Comparison of ENCODE assay signal across 24 mouse cellular contexts in the genomic region with DNA sequence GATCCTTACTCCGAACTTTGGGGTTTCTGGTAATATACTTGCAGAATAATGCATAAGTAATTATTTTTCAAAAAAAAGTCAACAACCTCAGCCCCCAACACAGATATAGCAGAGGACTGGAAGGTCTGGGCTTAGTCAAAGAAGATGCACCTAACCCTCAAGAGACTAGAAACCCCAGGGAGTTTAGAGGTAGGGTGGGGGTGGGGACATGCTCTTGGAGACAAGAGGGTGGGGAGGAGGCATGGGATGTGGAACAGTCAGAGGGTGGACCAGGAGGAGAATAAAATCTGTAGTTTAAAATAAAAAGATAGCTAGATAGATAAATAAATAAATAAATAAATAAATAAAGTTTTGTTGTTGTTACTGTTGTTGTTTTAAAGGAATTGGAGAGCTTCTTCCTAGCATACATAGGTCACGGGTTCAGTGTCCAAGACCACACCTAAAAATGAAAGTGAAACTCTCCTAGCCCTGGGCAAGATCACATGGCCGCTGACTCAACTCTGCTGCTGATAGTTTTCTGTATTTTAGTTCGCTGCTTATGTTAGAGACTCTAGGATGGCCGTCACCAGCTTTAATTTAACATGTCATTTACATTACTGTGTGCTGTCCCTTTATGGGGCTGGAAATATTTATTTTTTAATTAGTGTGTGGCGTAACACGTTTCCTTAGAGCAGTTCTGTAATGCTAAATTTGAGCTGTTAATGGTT. TPM values are rescaled to one million over a fixed set of nuclear protein-coding genes. Genes with fewer than 3 reads are reported as not detected.
A peak's percentile ranks its signal among the peaks of the same experiment; 100 is the strongest.
DNase-seq lines count a peak whose midpoint lies in the region; ATAC-seq and TF ChIP-seq lines count a peak whose summit lies in the region.
"Had no signal": no experiment of that assay in that cellular context is flagged by ENCODE, and none has a peak within 500 bp of the region (broad histone marks: within the 10 kb centered on the region; RNA-seq: fewer than 3 reads in every experiment).

No protein-coding gene starts in this region.

- TF ChIP-seq EP300 in MEL (IDR thresholded peaks at IDR 0.05; ENCODE audit: low read depth in 1 of 2, low read length in 2 of 2), result no peak

- H3K79me3 ChIP-seq in C2C12 (ENCODE audit: low read depth), result no peaks in the 10 kb centered on the region

- DNase-seq in MEL (ENCODE audit: low read depth, low spot score), result peak; percentile 77
- DNase-seq in urinary bladder, adult 18-20 months (ENCODE audit: low spot score in 2 of 2), result no peak
- no peak for DNase-seq in c-Kit-positive CD71-positive TER-119-positive erythroid progenitor cells, embryonic 14.5 days (ENCODE audit: low spot score)
- no peak for DNase-seq in spleen, postnatal 10 days (ENCODE audit: low spot score in 2 of 2)
- DNase-seq: cerebellum, postnatal 10 days; heart, adult 11 months; lung, postnatal 10 days; right cerebral cortex, adult 18-20 months had no signal

- TF ChIP-seq POLR2A in MEL (IDR thresholded peaks at IDR 0.05; ENCODE audit: control insufficient read depth in 1 of 2, insufficient read depth in 1 of 2, low read depth in 1 of 2, low read length in 2 of 2, poor library complexity in 1 of 2) (0 out of 4 replicates have a peak, but pooled peaks of 1 of the 2 experiments have one; percentile 33), myocyte (IDR thresholded peaks at IDR 0.05; ENCODE audit: insufficient read length, low read depth) (no peak)

- H3K4me1 ChIP-seq in MEL (ENCODE audit: control insufficient read depth in 1 of 2, insufficient read depth in 2 of 2, low read length in 2 of 2), result peaks cover 3 to 4% of the 10 kb centered on the region in 2 experiments; a peak in 3 of 4 replicates
- H3K4me1 ChIP-seq in intestine, embryonic 15.5 days (replicated peaks), result no peaks in the 10 kb centered on the region
- H3K4me1 ChIP-seq: forebrain, embryonic 12.5 days; liver, embryonic 15.5 days; midbrain, embryonic 12.5 days had no signal

- H3K79me2 ChIP-seq in C2C12 (ENCODE audit: control insufficient read depth, insufficient read depth) (no peaks in the 10 kb centered on the region), MEL (ENCODE audit: control insufficient read depth, insufficient read depth, low read length, poor library complexity) (no peaks in the 10 kb centered on the region), myocyte (ENCODE audit: control insufficient read depth, insufficient read depth) (no peaks in the 10 kb centered on the region)

- peak overlapping the region; percentile 27; the same call in 1 of the 2 replicates for H3K27ac ChIP-seq in MEL (ENCODE audit: control insufficient read depth, low read depth, low read length)
- no peak overlapping the region for H3K27ac ChIP-seq in intestine, embryonic 15.5 days
- H3K27ac ChIP-seq: forebrain, embryonic 12.5 days; layer of hippocampus, adult 2 months; left cerebral cortex, adult 2 months; liver, embryonic 15.5 days; midbrain, embryonic 12.5 days had no signal

- H3K9me3 ChIP-seq in MEL (replicated peaks; ENCODE audit: insufficient read depth, low read length), result no peaks in the 10 kb centered on the region
- no peaks in the 10 kb centered on the region for H3K9me3 ChIP-seq in intestine, embryonic 15.5 days
- H3K9me3 ChIP-seq: forebrain, embryonic 12.5 days; liver, embryonic 15.5 days; midbrain, embryonic 12.5 days had no signal

- H3ac ChIP-seq in C2C12 (ENCODE audit: control insufficient read depth, insufficient read length, low read depth), result no peak overlapping the region
- H3ac ChIP-seq in myocyte (ENCODE audit: control insufficient read depth, insufficient read length), result no peak overlapping the region

- ATAC-seq in intestine, embryonic 15.5 days, result peak; percentile 49; the same call in 1 of the 2 replicates

- H3K4me2 ChIP-seq in intestine, embryonic 15.5 days (replicated peaks), result no peak overlapping the region
- peak overlapping the region; percentile 34 for H3K4me2 ChIP-seq in myocyte (ENCODE audit: low read depth)
- H3K4me2 ChIP-seq: forebrain, embryonic 12.5 days; liver, embryonic 15.5 days; midbrain, embryonic 12.5 days had no signal

- H3K36me3 ChIP-seq in C2C12 (ENCODE audit: control insufficient read depth, insufficient read depth) (no peaks in the 10 kb centered on the region), MEL (ENCODE audit: control insufficient read depth in 1 of 2, insufficient read depth in 2 of 2, low read length in 2 of 2) (peaks cover 0 to 11% of the 10 kb centered on the region in 2 experiments; a peak in 2 of 4 replicates), myocyte (ENCODE audit: control insufficient read depth, insufficient read depth) (no peaks in the 10 kb centered on the region)
- H3K36me3 ChIP-seq in intestine, embryonic 15.5 days, result no peaks in the 10 kb centered on the region
- H3K36me3 ChIP-seq: forebrain, embryonic 12.5 days; liver, embryonic 15.5 days; midbrain, embryonic 12.5 days had no signal

- TF ChIP-seq CTCF in C2C12 (IDR thresholded peaks at IDR 0.05; ENCODE audit: control insufficient read depth, insufficient read depth, insufficient read length) (no peak), MEL (IDR thresholded peaks at IDR 0.05 in 2 of 3, conservative IDR thresholded peaks at IDR 0.05 in 1 of 3; ENCODE audit: control insufficient read depth in 1 of 3, insufficient read depth in 1 of 3, low read depth in 2 of 3, low read length in 3 of 3, poor library complexity in 1 of 3, severe bottlenecking in 1 of 3) (no peak)

- H3K4me3 ChIP-seq in C2C12 (ENCODE audit: insufficient read depth, poor library complexity, severe bottlenecking) (no peak overlapping the region), MEL (ENCODE audit: control insufficient read depth in 1 of 2, insufficient read depth in 1 of 2, low read depth in 2 of 2, low read length in 2 of 2) (peak overlapping the region; percentile 55), myocyte (no peak overlapping the region)
- no peak overlapping the region for H3K4me3 ChIP-seq in intestine, embryonic 15.5 days (replicated peaks)
- H3K4me3 ChIP-seq: forebrain, embryonic 12.5 days; layer of hippocampus, adult 2 months; left cerebral cortex, adult 2 months; liver, embryonic 15.5 days; midbrain, embryonic 12.5 days had no signal

- H3K9ac ChIP-seq in MEL (ENCODE audit: control insufficient read depth, low read depth, low read length, poor library complexity, severe bottlenecking), result peak overlapping the region; percentile 64
- no peak overlapping the region for H3K9ac ChIP-seq in intestine, embryonic 15.5 days
- H3K9ac ChIP-seq: forebrain, embryonic 12.5 days; liver, embryonic 15.5 days; midbrain, embryonic 12.5 days had no signal

- WGBS in intestine, embryonic 15.5 days, result 84% methylated on average over 7 of the region's 7 CpGs

- no peak for TF ChIP-seq RAD21 in MEL (IDR thresholded peaks at IDR 0.05; ENCODE audit: low read depth, low read length)

- H3K27me3 ChIP-seq in C2C12 (ENCODE audit: control insufficient read depth, insufficient read depth, insufficient read length) (no peaks in the 10 kb centered on the region), MEL (ENCODE audit: control insufficient read depth in 1 of 2, insufficient read depth in 2 of 2, low read length in 2 of 2) (no peaks in the 10 kb centered on the region), myocyte (ENCODE audit: control insufficient read depth, insufficient read depth, insufficient read length) (no peaks in the 10 kb centered on the region)
- H3K27me3 ChIP-seq in intestine, embryonic 15.5 days (replicated peaks), result no peaks in the 10 kb centered on the region
- H3K27me3 ChIP-seq: forebrain, embryonic 12.5 days; liver, embryonic 15.5 days; midbrain, embryonic 12.5 days had no signal

TF ChIP-seq in C2C12, 6 proteins besides CTCF, POLR2A, EP300 and RAD21:
- peak; percentile 78 for TF ChIP-seq USF1 (IDR thresholded peaks at IDR 0.05; ENCODE audit: low read depth)
- TF ChIP-seq MYOG (IDR thresholded peaks at IDR 0.05; ENCODE audit: control insufficient read depth, extremely low read depth, insufficient read length), result no peak
- TF ChIP-seq FOSL1 (IDR thresholded peaks at IDR 0.05; ENCODE audit: insufficient read depth, low read length, poor library complexity, severe bottlenecking), result no peak
- TF ChIP-seq MYOD1 (IDR thresholded peaks at IDR 0.05; ENCODE audit: control insufficient read depth, insufficient read length, low read depth), result no peak

TF ChIP-seq in MEL, 35 proteins besides CTCF, POLR2A, EP300 and RAD21 (continues in another document):
- no peak for TF ChIP-seq POLR2AphosphoS5 (IDR thresholded peaks at IDR 0.05; ENCODE audit: borderline replicate concordance, low read depth, low read length)
- TF ChIP-seq E2F4 (IDR thresholded peaks at IDR 0.05; ENCODE audit: borderline replicate concordance, low read depth, low read length), result no peak
- 0 out of 2 replicates have a peak, but pooled peaks have one; percentile 15 for TF ChIP-seq TBP (IDR thresholded peaks at IDR 0.05; ENCODE audit: low read depth, low read length)
- no peak for TF ChIP-seq ZC3H11A (IDR thresholded peaks at IDR 0.05; ENCODE audit: low read depth, low read length)
- no peak for TF ChIP-seq NELFE (IDR thresholded peaks at IDR 0.05; ENCODE audit: low read depth, low read length)
- no peak for TF ChIP-seq NRF1 (IDR thresholded peaks at IDR 0.05; ENCODE audit: insufficient read depth, low read depth, low read length, poor library complexity, severe bottlenecking)

TF ChIP-seq in myocyte, 11 proteins besides CTCF, POLR2A, EP300 and RAD21:
- peak; percentile 78 for TF ChIP-seq USF1 (IDR thresholded peaks at IDR 0.05; ENCODE audit: low read depth)
- no peak for TF ChIP-seq TCF12 (IDR thresholded peaks at IDR 0.05; ENCODE audit: insufficient read depth, poor library complexity, severe bottlenecking)
- no peak for TF ChIP-seq REST (IDR thresholded peaks at IDR 0.05; ENCODE audit: insufficient read depth, insufficient read length)
TF ChIP-seq in myocyte: peak in this region for 1.

RNA-seq across cellular contexts. Expression of a gene that starts 30.2 kb away (rescaled TPM):
- polyA plus RNA-seq in C2C12 (2012; fragmentation: generic; extraction: Trizol) (0.32 TPM), MEL (2012; ENCODE audit: insufficient read depth in 1 of 2, insufficient read length in 2 of 2, low read depth in 1 of 2, low replicate concordance in 2 of 2, missing spikeins in 1 of 2) (10 to 100 TPM in 1 of 2 experiments, not detected in 1; 15.2 TPM), myocyte (2012; fragmentation: generic; extraction: Trizol) (0.78 TPM)
- total RNA-seq in MEL (2012; rRNA removed), result 7.0 and 9.5 TPM in 2 replicates
- 15.5 and 16.4 TPM in 2 replicates for polyA plus RNA-seq in intestine, embryonic 15.5 days (2015; fragmentation: Nextera tagmentation; extraction: Ambion mirVana)

RNA-seq across cellular contexts. Expression of a gene that starts 44.7 kb away (rescaled TPM):
- polyA plus RNA-seq in C2C12 (2012; fragmentation: generic; extraction: Trizol) (not detected), MEL (2012; ENCODE audit: insufficient read depth in 1 of 2, insufficient read length in 2 of 2, low read depth in 1 of 2, low replicate concordance in 2 of 2, missing spikeins in 1 of 2) (not detected), myocyte (2012; fragmentation: generic; extraction: Trizol) (not detected)
- not detected in 2 replicates for total RNA-seq in MEL (2012; rRNA removed)
- polyA plus RNA-seq in intestine, embryonic 15.5 days (2015; fragmentation: Nextera tagmentation; extraction: Ambion mirVana), result not detected in 2 replicates
- total RNA-seq: adrenal gland, adult 18-20 months; hematopoietic stem cell, adult 5-6 weeks; layer of hippocampus, adult 2 months; left cerebral cortex, adult 2 months had no signal
- polyA plus RNA-seq: forebrain, embryonic 12.5 days; heart, embryonic 14.5 days; kidney, embryonic 16.5 days; limb, embryonic 11.5 days; liver, embryonic 15.5 days; midbrain, embryonic 12.5 days; spleen, adult 2 months; stomach, embryonic 16.5 days; thymus, postnatal 0 days had no signal

Comparison
In these comparisons a context has a peak if more than half of its experiments do, and no peak if none do; other contexts are left out.
1. H3K4me3 ChIP-seq: peak in MEL (2 of 2); none in C2C12 (single experiment), intestine, embryonic 15.5 days (single experiment) and myocyte (single experiment).